Mouse (Mus musculus) ES-E14 (cell line): ENCODE data around the gene Mamld1.

Source experiments
- HCFC1 ChIP-seq: IDR thresholded peaks from 2 replicates; pipeline ENCODE4 v1.6.1; 2012; ENCODE audit warnings: low read length, inconsistent platforms, borderline replicate concordance; ENCODE audit not compliant: insufficient read depth
- ZC3H11A ChIP-seq: IDR thresholded peaks from 2 replicates; pipeline ENCODE4 v1.6.1; 2012; ENCODE audit warnings: low read depth, mild to moderate bottlenecking, inconsistent platforms, low read length, borderline replicate concordance

DNA sequence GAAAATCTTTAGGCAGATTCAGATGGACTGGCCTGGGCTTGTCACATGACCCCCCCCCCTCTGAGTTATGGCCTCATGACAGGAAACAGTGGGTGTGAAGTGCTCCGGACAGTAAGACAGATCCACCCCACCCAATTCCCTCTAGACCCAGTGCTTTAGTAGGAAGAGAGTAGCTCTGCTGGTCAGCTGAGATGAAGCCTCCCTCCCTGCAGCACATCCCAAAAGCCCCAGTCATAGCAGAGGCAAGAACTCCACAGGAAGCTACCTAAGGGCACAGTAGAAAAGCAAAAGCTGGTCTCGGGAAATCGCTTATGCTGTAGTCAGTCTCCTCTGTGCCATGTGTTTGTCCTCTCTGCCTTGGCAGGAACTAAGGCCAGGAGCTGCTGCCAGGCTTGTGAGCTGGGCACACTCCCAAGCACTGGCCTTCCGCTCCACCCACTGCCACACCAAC lies 100.5 kb downstream of the Mamld1 start:
- no peak for TF ChIP-seq HCFC1
- TF ChIP-seq ZC3H11A, result no peak
